Mouse (Mus musculus) frontal cortex, postnatal 14 days (tissue): ENCODE data around the gene Ift140.

Source experiments
- DNase-seq, 2 experiments: peaks; one replicate each; pipeline ENCODE4 v3.0.0; 2022; ENCODE audit warnings: low spot score in 2 of 2

The Ift140 gene

GRCm38 (mm10) chr17:25015655-25016291, at the start of gene Ift140, which contains the start of gene Cramp1l:
TSS of gene Ift140 (plus strand) at chr17:25016085.
TSS of gene Cramp1l (minus strand) at chr17:25015788.
- DNase-seq = peak; percentile 99

GRCm38 (mm10) chr17:24987221-24987620, 28.7 kb upstream of the Ift140 start:
- no peak for DNase-seq

- no peak for DNase-seq
Measured at GRCm38 (mm10) chr17:24994721-24995120, 21.2 kb upstream of the Ift140 start.

GRCm38 (mm10) chr17:25005102-25005501, 10.8 kb upstream of the Ift140 start:
- DNase-seq = no peak

GRCm38 (mm10) chr17:25007480-25007879, 8.4 kb upstream of the Ift140 start:
- no peak for DNase-seq

- no peak for DNase-seq
Measured at GRCm38 (mm10) chr17:25013606-25014501, 2.0 kb upstream of the Ift140 start.

GRCm38 (mm10) chr17:25014841-25015570, 879 bp upstream of the Ift140 start:
- DNase-seq = peak; percentile 24 to 41

- peak; percentile 67 to 72 for DNase-seq
Measured at GRCm38 (mm10) chr17:25016292-25017132, 627 bp downstream of the Ift140 start.

GRCm38 (mm10) chr17:25036183-25036582, 20.3 kb downstream of the Ift140 start:
- no peak for DNase-seq

- DNase-seq = no peak
Measured at GRCm38 (mm10) chr17:25044879-25045278, 29.0 kb downstream of the Ift140 start.

- DNase-seq = no peak
Measured at GRCm38 (mm10) chr17:25045281-25045680, 29.4 kb downstream of the Ift140 start.

- DNase-seq = no peak
Measured at GRCm38 (mm10) chr17:25047143-25047542, 31.3 kb downstream of the Ift140 start.

GRCm38 (mm10) chr17:25053274-25053673, 37.4 kb downstream of the Ift140 start:
- DNase-seq = no peak

GRCm38 (mm10) chr17:25057041-25057440, 41.2 kb downstream of the Ift140 start:
- no peak for DNase-seq

GRCm38 (mm10) chr17:25063261-25063660, 47.4 kb downstream of the Ift140 start:
- no peak for DNase-seq

GRCm38 (mm10) chr17:25063872-25064271, 48.0 kb downstream of the Ift140 start:
- DNase-seq = no peak

GRCm38 (mm10) chr17:25064351-25064750, 48.5 kb downstream of the Ift140 start:
- no peak for DNase-seq

GRCm38 (mm10) chr17:25065189-25065588, 49.3 kb downstream of the Ift140 start:
- no peak for DNase-seq

- DNase-seq = no peak
Measured at GRCm38 (mm10) chr17:25066595-25066994, 50.7 kb downstream of the Ift140 start.

GRCm38 (mm10) chr17:25067442-25067851, 51.6 kb downstream of the Ift140 start:
- no peak for DNase-seq

GRCm38 (mm10) chr17:25068690-25069089, 52.8 kb downstream of the Ift140 start:
- DNase-seq = no peak
